Mouse (Mus musculus) embryonic stem cell, embryonic (primary cell): ENCODE results near the gene Prpf40b.

ENCODE experiments used
- CTCF ChIA-PET, 4 experiments: fragments of 300-600 bp in 2 of 4; fragments of 350-600 bp in 2 of 4; sonication (Branson Sonifier 250); formaldehyde crosslinking; loops; one replicate each; lab custom pipeline; 2022; ENCODE audit warnings: inconsistent platforms in 2 of 4; lab: Charles Lee
- POLR2A ChIA-PET, 4 experiments: fragments of 300-600 bp in 2 of 4; fragments of 350-600 bp in 2 of 4; sonication (Branson Sonifier 250); formaldehyde crosslinking; loops; one replicate each; lab custom pipeline; 2022; ENCODE audit warnings: antibody characterized with exemption in 4 of 4, inconsistent platforms in 1 of 4; lab: Charles Lee

Gene Prpf40b

GRCm38 (mm10) chr15:99316314-99317266, 21.7 kb downstream of the Prpf40b start:
- ChIA-PET POLR2A (interaction anchor here in 3 of 4 experiments (0.7 to 2.7 kb wide), 13 partner anchors 9 to 362 kb away, joined by 3 to 9 read pairs (median 3); partner anchors contain the start of genes C1ql4 (in 1 of the 3), Tmbim6 (in 1 of the 3), Troap (in 1 of the 3) and Tuba1c (in 1 of the 3)), CTCF (interaction anchor here (0.5 to 2.4 kb wide), 29 partner anchors 9 to 936 kb away, joined by 3 to 17 read pairs (median 3); partner anchors contain the start of gene Tmbim6 (in 1 of the 4))

DNA sequence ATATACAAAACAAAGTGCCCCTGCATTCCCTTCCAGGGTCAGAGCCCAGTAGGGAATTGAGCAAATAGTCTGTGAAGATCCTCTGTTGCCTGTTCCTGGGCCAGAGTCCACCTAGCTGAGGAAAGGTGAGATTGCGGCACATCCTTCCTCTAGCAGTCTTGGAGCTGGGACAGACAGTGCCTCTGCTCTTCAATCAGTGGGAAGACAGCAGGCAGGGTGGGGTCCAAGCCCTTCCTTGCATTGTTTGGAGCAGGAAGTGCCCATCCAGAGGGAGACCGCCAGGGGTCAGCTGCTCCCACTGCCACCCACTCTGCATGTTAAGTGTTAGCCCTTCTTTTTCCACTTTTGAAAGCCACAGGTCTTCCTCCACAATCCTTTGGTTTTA, 22.4 kb downstream of the Prpf40b start:
- CTCF ChIA-PET: interaction anchor here in 3 of 4 experiments (0.5 to 2.4 kb wide), 15 partner anchors 8 to 684 kb away, joined by 3 to 8 read pairs (median 3); no protein-coding TSS in a partner anchor
- POLR2A ChIA-PET: interaction anchor here in 2 of 4 experiments (0.8 to 2.7 kb wide), 4 partner anchors 9 to 76 kb away, joined by 3 to 9 read pairs (median 4); partner anchors contain the start of gene Tmbim6 (in 1 of the 2)

DNA sequence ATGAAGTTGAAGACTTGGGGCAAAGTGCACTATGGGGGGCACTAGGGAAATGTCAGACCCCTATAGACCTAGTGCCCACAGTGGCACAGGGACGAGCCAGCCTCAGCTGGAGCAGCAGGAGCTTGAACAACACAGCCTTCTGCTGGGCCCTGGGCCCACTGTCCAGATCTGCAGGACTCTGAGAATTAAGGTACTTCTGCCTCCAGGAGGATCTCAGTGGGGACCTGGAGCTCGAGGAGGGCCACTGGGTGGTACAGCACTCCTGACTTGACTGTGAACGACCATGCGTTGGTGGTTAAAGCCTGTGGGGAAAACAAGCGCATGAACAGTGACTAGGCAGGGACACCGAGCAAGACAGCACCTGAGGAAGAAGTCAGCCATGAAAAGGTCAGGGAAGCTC, 23.2 kb downstream of the Prpf40b start:
- POLR2A ChIA-PET: interaction anchor here in 3 of 4 experiments (0.5 to 2.7 kb wide), 5 partner anchors 8 to 556 kb away, joined by 3 to 9 read pairs (median 4); partner anchors contain the start of gene Tmbim6 (in 1 of the 3)
- CTCF ChIA-PET: interaction anchor here in 2 of 4 experiments (0.7 to 1.9 kb wide), 3 partner anchors 15 to 153 kb away, joined by 3 to 7 read pairs (median 4); no protein-coding TSS in a partner anchor

GRCm38 (mm10) chr15:99318861-99319410, 24.0 kb downstream of the Prpf40b start:
- CTCF ChIA-PET: interaction anchor here in 3 of 4 experiments (0.5 to 1.3 kb wide), 7 partner anchors 12 to 183 kb away, joined by 3 to 10 read pairs (median 3); no protein-coding TSS in a partner anchor
- POLR2A ChIA-PET: interaction anchor here in 2 of 4 experiments (0.6 to 2.7 kb wide), 6 partner anchors 40 to 232 kb away, joined by 3 to 9 read pairs (median 4); partner anchors contain the start of gene Tmbim6 (in 1 of the 2)

DNA sequence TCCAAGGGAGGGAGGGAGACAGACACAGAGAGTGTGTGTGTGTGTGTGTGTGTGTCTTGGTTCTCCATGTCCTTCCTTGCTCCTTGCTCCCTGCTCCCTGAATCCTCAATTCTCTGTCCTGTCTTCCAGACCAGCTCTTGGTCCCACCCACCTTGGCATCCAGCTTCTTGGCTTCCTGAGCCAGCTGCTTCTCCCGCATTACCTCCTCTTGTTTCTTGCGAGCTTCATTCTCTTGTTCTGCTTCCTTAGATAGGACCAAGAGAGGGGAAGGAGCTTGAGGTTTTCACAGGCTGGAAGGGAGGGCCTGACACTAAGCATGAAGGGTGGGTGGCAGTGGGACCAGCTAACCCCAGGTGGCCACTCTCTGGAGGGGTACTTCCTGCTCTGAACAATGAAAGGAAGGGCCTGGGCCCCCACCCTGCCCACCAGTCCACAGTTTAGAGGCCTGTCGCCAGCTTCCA, 24.6 kb downstream of the Prpf40b start:
- ChIA-PET CTCF (interaction anchor here in 2 of 4 experiments (0.5 to 1.3 kb wide), 6 partner anchors 13 to 270 kb away, joined by 3 to 10 read pairs (median 4); no protein-coding TSS in a partner anchor), POLR2A (interaction anchor here in 1 of 4 experiments (0.6 to 1.5 kb wide), 5 partner anchors 14 to 233 kb away, joined by 3 to 5 read pairs (median 4); no protein-coding TSS in a partner anchor)

- CTCF ChIA-PET: interaction anchor here in 1 of 4 experiments (0.5 to 1.3 kb wide), 4 partner anchors 32 to 247 kb away, joined by 3 to 5 read pairs (median 4); no protein-coding TSS in a partner anchor
- POLR2A ChIA-PET: interaction anchor here in 3 of 4 experiments (0.6 to 1.5 kb wide), 5 partner anchors 13 to 105 kb away, joined by 3 to 8 read pairs (median 4); no protein-coding TSS in a partner anchor
Measured at GRCm38 (mm10) chr15:99320168-99320674, 25.3 kb downstream of the Prpf40b start.

GRCm38 (mm10) chr15:99320978-99321377, 26.1 kb downstream of the Prpf40b start:
- POLR2A ChIA-PET: no interaction called here

DNA sequence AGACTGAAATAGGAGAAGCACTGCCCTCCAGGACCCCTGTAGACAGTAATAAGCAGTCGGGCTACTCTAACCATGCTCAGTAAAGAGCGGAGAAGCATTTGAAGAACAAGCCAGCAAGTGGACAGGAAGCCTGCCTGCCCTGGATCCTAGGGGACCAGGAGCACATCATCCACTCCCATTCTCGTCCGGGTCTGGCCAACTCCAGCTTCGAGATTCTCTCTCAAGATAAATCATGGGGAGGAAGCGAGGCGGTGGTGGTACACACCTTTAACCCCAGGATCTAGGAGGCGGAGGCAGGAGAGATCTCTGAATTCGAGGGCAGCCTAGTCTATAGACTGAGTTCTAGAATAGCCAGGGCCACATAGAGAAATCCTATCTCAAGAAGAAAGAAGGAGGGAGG, 29.3 kb downstream of the Prpf40b start:
- ChIA-PET POLR2A (interaction anchor here in 1 of 4 experiments (0.7 to 1.5 kb wide), 6 partner anchors 9 to 90 kb away, joined by 3 read pairs; no protein-coding TSS in a partner anchor), CTCF (interaction anchor here in 3 of 4 experiments (0.6 to 1.7 kb wide), 3 partner anchors 54 to 273 kb away, joined by 3 to 8 read pairs (median 4); no protein-coding TSS in a partner anchor)

More at GRCm38 (mm10) chr15:99320978-99321377, 26.1 kb downstream of the Prpf40b start:
- CTCF ChIA-PET: interaction anchor here in 1 of 4 experiments (0.6 to 1.3 kb wide), 4 partner anchors 31 to 246 kb away, joined by 3 to 6 read pairs (median 4); no protein-coding TSS in a partner anchor

GRCm38 (mm10) chr15:99325598-99325997, 30.7 kb downstream of the Prpf40b start:
- POLR2A ChIA-PET: interaction anchor here in 1 of 4 experiments (0.7 kb wide), 1 partner anchor 8 kb away, joined by 4 read pairs; no protein-coding TSS in a partner anchor
- CTCF ChIA-PET: interaction anchor here in 3 of 4 experiments (0.5 to 2.0 kb wide), 8 partner anchors 8 to 448 kb away, joined by 3 to 12 read pairs (median 4); partner anchors contain the start of gene Fmnl3 (in 1 of the 3)

GRCm38 (mm10) chr15:99326407-99326806, 31.5 kb downstream of the Prpf40b start:
- POLR2A ChIA-PET: interaction anchor here in 1 of 4 experiments (0.7 kb wide), 2 partner anchors 9 to 34 kb away, joined by 4 read pairs; no protein-coding TSS in a partner anchor
- CTCF ChIA-PET: interaction anchor here (0.6 to 2.0 kb wide), 15 partner anchors 9 to 1154 kb away, joined by 3 to 12 read pairs (median 4); partner anchors contain the start of gene Fmnl3 (in 1 of the 4)

DNA sequence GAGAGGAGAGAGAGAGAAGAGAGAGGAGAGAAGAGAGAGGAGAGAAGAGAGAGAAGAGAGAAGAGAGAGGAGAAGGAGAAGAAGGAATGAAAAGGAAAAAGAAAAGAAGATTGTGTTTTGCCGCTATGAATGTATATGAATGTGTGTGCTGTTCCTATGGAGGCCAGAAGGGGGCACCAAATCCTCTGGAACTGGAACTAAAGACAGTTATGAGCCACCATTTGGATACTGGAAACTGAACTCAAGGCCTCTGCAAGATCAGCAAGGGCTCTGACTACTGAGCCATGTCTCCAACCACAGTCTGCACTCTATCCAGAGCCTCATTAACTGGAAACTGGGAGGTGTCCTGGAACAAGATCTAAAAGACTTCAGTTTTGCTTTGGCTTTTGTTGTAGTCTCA, 32.1 kb downstream of the Prpf40b start:
- CTCF ChIA-PET: interaction anchor here (0.6 to 2.0 kb wide), 12 partner anchors 10 to 1153 kb away, joined by 3 to 12 read pairs (median 4); partner anchors contain the start of gene Fmnl3 (in 1 of the 4)
- POLR2A ChIA-PET: interaction anchor here in 1 of 4 experiments (0.7 kb wide), 1 partner anchor 34 kb away, joined by 4 read pairs; no protein-coding TSS in a partner anchor

GRCm38 (mm10) chr15:99328011-99328410, 33.1 kb downstream of the Prpf40b start:
- POLR2A ChIA-PET: no interaction called here
- CTCF ChIA-PET: interaction anchor here (0.6 to 1.5 kb wide), 11 partner anchors 9 to 850 kb away, joined by 3 to 9 read pairs (median 3); no protein-coding TSS in a partner anchor

DNA sequence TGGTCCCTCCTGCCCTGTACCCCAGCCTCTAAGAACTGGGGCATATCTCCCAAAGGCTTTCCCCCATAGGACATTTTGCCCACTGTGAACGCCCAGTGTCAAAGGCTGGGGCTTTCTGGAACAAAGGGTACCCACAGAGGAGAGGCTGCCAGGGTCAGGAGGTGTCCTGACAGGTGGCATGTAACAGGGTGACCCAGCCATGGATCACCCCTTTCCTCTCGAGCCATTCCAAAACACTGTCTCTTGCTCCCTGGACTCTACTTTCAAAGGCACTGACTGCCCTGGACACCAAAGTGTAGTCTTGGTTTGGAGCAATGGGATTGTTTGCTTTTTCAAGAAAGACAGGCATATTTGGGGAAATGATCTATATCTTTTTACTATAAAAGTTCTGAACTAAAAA, 35.4 kb downstream of the Prpf40b start:
- CTCF ChIA-PET: interaction anchor here in 1 of 4 experiments (1.0 kb wide), 1 partner anchor 15 kb away, joined by 4 read pairs; no protein-coding TSS in a partner anchor
- POLR2A ChIA-PET: interaction anchor here in 2 of 4 experiments (0.8 to 1.9 kb wide), 6 partner anchors 14 to 359 kb away, joined by 3 to 5 read pairs (median 3); no protein-coding TSS in a partner anchor

DNA sequence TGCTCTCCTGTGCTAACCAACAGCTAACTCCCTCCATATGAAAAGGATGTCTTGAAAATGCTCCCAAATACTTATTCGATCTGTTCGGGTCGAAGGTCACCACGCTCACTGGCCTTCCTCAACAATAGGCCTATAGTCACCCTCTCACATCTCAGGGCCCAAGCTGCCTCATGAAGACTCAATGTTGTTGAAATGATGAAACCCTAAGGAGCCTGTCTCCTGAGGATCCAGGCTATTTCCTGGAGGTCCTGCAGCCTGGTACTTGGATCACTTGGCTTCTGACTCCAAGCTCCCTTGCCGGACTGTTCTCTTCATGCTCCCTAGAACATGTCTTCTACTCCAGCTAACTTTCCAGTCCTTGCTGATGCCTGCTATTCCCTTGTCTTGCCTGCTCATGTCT, 36.5 kb downstream of the Prpf40b start:
- CTCF ChIA-PET: interaction anchor here in 1 of 4 experiments (0.5 kb wide), 1 partner anchor 153 kb away, joined by 3 read pairs; no protein-coding TSS in a partner anchor
- POLR2A ChIA-PET: interaction anchor here in 1 of 4 experiments (0.6 kb wide), 1 partner anchor 353 kb away, joined by 3 read pairs; no protein-coding TSS in a partner anchor

DNA sequence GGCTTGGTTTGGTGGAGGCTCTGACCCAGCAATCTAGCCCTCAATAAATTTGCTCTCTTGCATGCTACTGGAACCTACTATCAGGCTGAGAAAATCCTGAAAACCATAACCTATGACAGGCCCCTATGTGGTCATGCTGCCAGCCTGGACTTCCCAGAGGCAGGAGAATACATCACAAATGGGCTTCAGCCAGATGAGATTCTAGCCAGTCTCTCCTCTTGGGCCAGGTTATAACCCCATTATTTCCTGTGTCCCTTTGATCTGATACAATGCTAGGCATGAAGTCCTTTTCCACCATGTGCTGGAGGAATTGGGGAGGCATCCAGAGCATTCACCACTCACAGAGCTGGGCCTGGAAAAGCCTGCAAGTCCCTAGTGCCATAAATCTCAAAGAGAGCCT, 37.2 kb downstream of the Prpf40b start:
- ChIA-PET CTCF (interaction anchor here in 2 of 4 experiments (0.6 to 2.4 kb wide), 2 partner anchors 15 to 42 kb away, joined by 4 to 7 read pairs; no protein-coding TSS in a partner anchor), POLR2A (interaction anchor here in 2 of 4 experiments (0.8 kb wide), 2 partner anchors 19 to 302 kb away, joined by 3 read pairs; partner anchors contain the start of gene Tuba1c (in 1 of the 2))
